8 mouse cellular contexts compared by ENCODE assay signal in genomic region chr2:152766387-152767123, GRCm38 (mm10). TPM values are rescaled to one million over a fixed set of nuclear protein-coding genes. Genes with fewer than 3 reads are reported as not detected.
DNase-seq lines count a peak whose midpoint lies in the region; ATAC-seq and TF ChIP-seq lines count a peak whose summit lies in the region.

No protein-coding gene starts in this region.

- peak overlapping the region; percentile 45 for H3K27ac ChIP-seq in embryonic facial prominence, embryonic 13.5 days
- H3K27ac ChIP-seq in limb, embryonic 12.5 days, result peak overlapping the region; percentile 80
- H3K27ac ChIP-seq in midbrain, postnatal 0 days (ENCODE audit: low read depth, low read length), result no peak overlapping the region

- no peaks in the 10 kb centered on the region for H3K27me3 ChIP-seq in embryonic facial prominence, embryonic 13.5 days
- no peaks in the 10 kb centered on the region for H3K27me3 ChIP-seq in limb, embryonic 12.5 days
- H3K27me3 ChIP-seq in midbrain, postnatal 0 days (ENCODE audit: insufficient read depth, low read length), result no peaks in the 10 kb centered on the region

- peak; percentile 91 for DNase-seq in B cell, adult 2 months
- peak; percentile 93 to 94 for DNase-seq in adrenal gland, postnatal 36 days
- DNase-seq in heart, adult 9 months (ENCODE audit: low spot score in 2 of 2), result peak; percentile 85 to 91
- DNase-seq in kidney, adult 8-10 months, result peak; percentile 85 to 94
- DNase-seq in midbrain, postnatal 0 days (ENCODE audit: low spot score), result peak; percentile 64
- peak; percentile 83 to 91 for DNase-seq in spleen, postnatal 14 days (ENCODE audit: low spot score in 2 of 2)

- peak; percentile 80 for TF ChIP-seq CTCF in midbrain, postnatal 0 days (IDR thresholded peaks at IDR 0.05)

- 17% methylated on average over 25 of the region's 25 CpGs for WGBS in embryonic facial prominence, embryonic 13.5 days
- 14% methylated on average over 25 of the region's 25 CpGs for WGBS in limb, embryonic 12.5 days
- WGBS in midbrain, postnatal 0 days, result 23% methylated on average over 25 of the region's 25 CpGs

- ATAC-seq in embryonic facial prominence, embryonic 13.5 days (ENCODE audit: insufficient number of reproducible peaks, insufficient read depth, low FRiP score, low TSS enrichment, low read depth), result peak; percentile 48; the same call in 1 of the 2 replicates
- peak; percentile 31; the same call in 1 of the 2 replicates for ATAC-seq in limb, embryonic 12.5 days (ENCODE audit: insufficient number of reproducible peaks, insufficient read depth, low FRiP score, low TSS enrichment, low read depth)
- no peak for ATAC-seq in midbrain, postnatal 0 days (ENCODE audit: low FRiP score)

- H3K4me1 ChIP-seq in embryonic facial prominence, embryonic 13.5 days, result peaks cover 27% of the 10 kb centered on the region
- peaks cover 26% of the 10 kb centered on the region for H3K4me1 ChIP-seq in limb, embryonic 12.5 days (replicated peaks)
- H3K4me1 ChIP-seq in midbrain, postnatal 0 days (ENCODE audit: insufficient read depth, low read length), result no peaks in the 10 kb centered on the region

- H3K9ac ChIP-seq in embryonic facial prominence, embryonic 13.5 days, result 0 out of 2 replicates have a peak overlapping the region, but pooled peaks have one; percentile 33
- no peak overlapping the region for H3K9ac ChIP-seq in limb, embryonic 12.5 days (replicated peaks)
- H3K9ac ChIP-seq in midbrain, postnatal 0 days (replicated peaks; ENCODE audit: low read length, poor library complexity, severe bottlenecking), result no peak overlapping the region

- no peak overlapping the region for H3K4me3 ChIP-seq in embryonic facial prominence, embryonic 13.5 days
- 0 out of 2 replicates have a peak overlapping the region, but pooled peaks have one; percentile 9 for H3K4me3 ChIP-seq in limb, embryonic 12.5 days (replicated peaks)
- H3K4me3 ChIP-seq in midbrain, postnatal 0 days (ENCODE audit: low read depth, low read length), result no peak overlapping the region

- no peaks in the 10 kb centered on the region for H3K9me3 ChIP-seq in embryonic facial prominence, embryonic 13.5 days
- no peaks in the 10 kb centered on the region for H3K9me3 ChIP-seq in limb, embryonic 12.5 days
- H3K9me3 ChIP-seq in midbrain, postnatal 0 days (ENCODE audit: low read length), result no peaks in the 10 kb centered on the region

- H3K4me2 ChIP-seq in embryonic facial prominence, embryonic 13.5 days, result peak overlapping the region; percentile 21
- H3K4me2 ChIP-seq in limb, embryonic 12.5 days, result peak overlapping the region; percentile 43
- no peak overlapping the region for H3K4me2 ChIP-seq in midbrain, postnatal 0 days (ENCODE audit: low read depth, low read length, poor library complexity, severe bottlenecking)

- H3K36me3 ChIP-seq in embryonic facial prominence, embryonic 13.5 days, result no peaks in the 10 kb centered on the region
- no peaks in the 10 kb centered on the region for H3K36me3 ChIP-seq in limb, embryonic 12.5 days
- H3K36me3 ChIP-seq in midbrain, postnatal 0 days (ENCODE audit: insufficient read depth, low read length), result no peaks in the 10 kb centered on the region

RNA-seq across cellular contexts. Expression of gene Cox4i2, which starts 12.6 kb away (rescaled TPM):
- total RNA-seq in adrenal gland, postnatal 36 days (2021), result 1 to 10 TPM; 3.0 to 4.0 TPM
- 29.3 and 29.8 TPM in 2 replicates for polyA plus RNA-seq in embryonic facial prominence, embryonic 13.5 days (2015; fragmentation: Nextera tagmentation; extraction: Ambion mirVana)
- polyA plus RNA-seq in limb, embryonic 12.5 days (2016; fragmentation: Nextera tagmentation; extraction: Ambion mirVana), result 29.9 and 30.6 TPM in 2 replicates
- 2.0 and 6.8 TPM in 2 replicates for total RNA-seq in midbrain, postnatal 0 days (2014; rRNA removed)
- 3.3 and 4.5 TPM in 2 replicates for polyA plus RNA-seq in midbrain, postnatal 0 days (2015; fragmentation: Nextera tagmentation; extraction: Ambion mirVana)

RNA-seq across cellular contexts. Expression of gene Id1, which starts 30.5 kb away (rescaled TPM):
- total RNA-seq in adrenal gland, postnatal 36 days (2021), result 100 to 1,000 TPM in 1 of 2 experiments, 10 to 100 TPM in 1; 68.4 to 105 TPM
- 179 and 189 TPM in 2 replicates for polyA plus RNA-seq in embryonic facial prominence, embryonic 13.5 days (2015; fragmentation: Nextera tagmentation; extraction: Ambion mirVana)
- polyA plus RNA-seq in limb, embryonic 12.5 days (2016; fragmentation: Nextera tagmentation; extraction: Ambion mirVana), result 299 and 330 TPM in 2 replicates
- 69.6 and 71.7 TPM in 2 replicates for total RNA-seq in midbrain, postnatal 0 days (2014; rRNA removed)
- 52.6 and 58.3 TPM in 2 replicates for polyA plus RNA-seq in midbrain, postnatal 0 days (2015; fragmentation: Nextera tagmentation; extraction: Ambion mirVana)
